Mouse (Mus musculus): Measurements from ENCODE around the gene Trmt10a.

DNA sequence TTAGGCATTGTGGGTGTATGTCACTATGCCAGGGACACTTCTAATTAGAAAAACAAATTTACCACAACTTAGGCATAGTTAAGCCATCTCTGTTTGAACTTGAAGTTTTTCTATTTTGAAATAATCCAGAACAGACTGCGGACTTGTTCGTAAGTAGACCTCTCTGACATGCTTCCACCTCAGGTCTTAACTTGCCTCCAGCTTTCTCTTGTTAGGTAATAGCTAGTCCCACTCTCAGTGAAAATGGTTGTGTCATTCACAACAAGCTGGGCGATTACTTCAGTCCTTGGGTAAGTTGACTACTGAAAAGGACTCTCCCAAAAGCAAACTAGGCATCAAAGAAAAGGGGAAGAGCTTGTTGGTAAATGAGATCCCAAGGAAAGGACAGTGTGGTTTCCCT, 65.6 kb downstream of the Trmt10a start:
- no peak for TF ChIP-seq CTCF (IDR thresholded peaks at IDR 0.05; ENCODE audit: borderline replicate concordance, insufficient read depth, low read depth, low read length)
- TF ChIP-seq POLR2A (IDR thresholded peaks at IDR 0.05; ENCODE audit: borderline replicate concordance, insufficient read depth, low read length), result no peak
